Mouse (Mus musculus): ENCODE data around the gene Grip1.

GRCm38 (mm10) chr10:119405103-119405502 is 48.5 kb upstream of the Grip1 start:
- TF ChIP-seq POLR2A (IDR thresholded peaks at IDR 0.05; ENCODE audit: extremely low read depth, insufficient read depth, low read length) (no peak), CTCF (IDR thresholded peaks at IDR 0.05; ENCODE audit: low read depth, low read length) (no peak)

All from liver, adult 2 months (tissue).